Mouse (Mus musculus): ENCODE measurements around the gene Enoph1.

- TF ChIP-seq EP300 (IDR thresholded peaks at IDR 0.05) = no peak
- no peak for TF ChIP-seq CTCF (IDR thresholded peaks at IDR 0.05)
These were observed 14.9 kb upstream of the Enoph1 start for GRCm38 (mm10) chr5:100024868-100025267.
